Mouse (Mus musculus) G1E (cell line): ENCODE measurements around the gene Kcnb1.

Experiments
- CTCF ChIP-seq: IDR thresholded peaks from 2 replicates; pipeline ENCODE4 v1.5.1; 2012; ENCODE audit warnings: low read depth, low read length, inconsistent platforms, mixed read lengths
- GATA1 ChIP-seq: IDR thresholded peaks from 2 replicates; pipeline ENCODE4 v1.6.1; 2012; ENCODE audit warnings: borderline replicate concordance, low read length, inconsistent platforms, mixed read lengths

- no peak for TF ChIP-seq CTCF
- no peak for TF ChIP-seq GATA1
These were observed 96.6 kb downstream of the Kcnb1 start for GRCm38 (mm10) chr2:167093171-167093900.
